Mouse (Mus musculus) forebrain, embryonic 11.5 days (tissue): ENCODE results near the gene Gchfr. TPM values are rescaled to one million over a fixed set of nuclear protein-coding genes. Genes with fewer than 3 reads are reported as not detected.

Experiments
- ATAC-seq: fragments of 200-750 bp; cut with Nextera tagmentation; replicated peaks from 2 replicates; pipeline ENCODE4 v1.8.0; 2017; ENCODE audit warnings: moderate TSS enrichment; ENCODE audit not compliant: low FRiP score
- DNase-seq: peaks from one replicate; pipeline ENCODE4 v3.0.0-alpha.2; 2017; ENCODE audit warnings: low spot score
- H3K27ac ChIP-seq: fragments of 300-500 bp; sonication (generic); 2 replicates; pipeline ENCODE4 v1.5.1; 2014; ENCODE audit warnings: low read depth, low read length
- H3K27me3 ChIP-seq: fragments of 300-500 bp; sonication (generic); 2 replicates; pipeline ENCODE4 v1.6.1; 2014; ENCODE audit warnings: mild to moderate bottlenecking, low read length, mixed read lengths; ENCODE audit not compliant: control insufficient read depth, insufficient read depth
- H3K36me3 ChIP-seq: fragments of 300-500 bp; sonication (generic); 2 replicates; pipeline ENCODE4 v1.6.1; 2014; ENCODE audit warnings: mild to moderate bottlenecking, low read length, moderate library complexity, mixed read lengths; ENCODE audit not compliant: control insufficient read depth, insufficient read depth
- H3K4me1 ChIP-seq: fragments of 300-500 bp; sonication (generic); replicated peaks from 2 replicates; pipeline ENCODE4 v1.6.1; 2014; ENCODE audit warnings: low read length, mixed read lengths; ENCODE audit not compliant: control insufficient read depth, insufficient read depth
- H3K4me2 ChIP-seq: fragments of 300-500 bp; sonication (generic); 2 replicates; pipeline ENCODE4 v1.6.1; 2014; ENCODE audit warnings: low read depth, mild to moderate bottlenecking, low read length, moderate library complexity, mixed read lengths; ENCODE audit not compliant: severe bottlenecking
- H3K4me3 ChIP-seq: fragments of 300-500 bp; sonication (generic); 2 replicates; pipeline ENCODE4 v1.5.1; 2014; ENCODE audit warnings: low read depth, low read length
- H3K9ac ChIP-seq: fragments of 300-500 bp; sonication (generic); 2 replicates; pipeline ENCODE4 v1.6.1; 2014; ENCODE audit warnings: low read length
- H3K9me3 ChIP-seq: fragments of 300-500 bp; sonication (generic); 2 replicates; pipeline ENCODE4 v1.6.1; 2016; ENCODE audit warnings: low read length, mixed read lengths; ENCODE audit not compliant: control insufficient read depth
- WGBS: fragments of 180-500 bp; shearing (Covaris S2); extraction: QIAGEN DNeasy Blood & Tissue Kit; methylation state at CpG from one replicate; pipeline ENCODE4 v1.1.7; 2014; 5-methylcytosine and 5-hydroxymethylcytosine counted together
- polyA plus RNA-seq: library from polyadenylated mRNA; unstranded; fragments of >200 nt; fragmentation: Nextera tagmentation; extraction: Ambion mirVana; gene quantifications from 2 replicates; pipeline ENCODE4 v1.2.1, GENCODE M21; 2014

The Gchfr gene
- polyA plus RNA-seq = 2.7 and 4.1 TPM in 2 replicates

DNA sequence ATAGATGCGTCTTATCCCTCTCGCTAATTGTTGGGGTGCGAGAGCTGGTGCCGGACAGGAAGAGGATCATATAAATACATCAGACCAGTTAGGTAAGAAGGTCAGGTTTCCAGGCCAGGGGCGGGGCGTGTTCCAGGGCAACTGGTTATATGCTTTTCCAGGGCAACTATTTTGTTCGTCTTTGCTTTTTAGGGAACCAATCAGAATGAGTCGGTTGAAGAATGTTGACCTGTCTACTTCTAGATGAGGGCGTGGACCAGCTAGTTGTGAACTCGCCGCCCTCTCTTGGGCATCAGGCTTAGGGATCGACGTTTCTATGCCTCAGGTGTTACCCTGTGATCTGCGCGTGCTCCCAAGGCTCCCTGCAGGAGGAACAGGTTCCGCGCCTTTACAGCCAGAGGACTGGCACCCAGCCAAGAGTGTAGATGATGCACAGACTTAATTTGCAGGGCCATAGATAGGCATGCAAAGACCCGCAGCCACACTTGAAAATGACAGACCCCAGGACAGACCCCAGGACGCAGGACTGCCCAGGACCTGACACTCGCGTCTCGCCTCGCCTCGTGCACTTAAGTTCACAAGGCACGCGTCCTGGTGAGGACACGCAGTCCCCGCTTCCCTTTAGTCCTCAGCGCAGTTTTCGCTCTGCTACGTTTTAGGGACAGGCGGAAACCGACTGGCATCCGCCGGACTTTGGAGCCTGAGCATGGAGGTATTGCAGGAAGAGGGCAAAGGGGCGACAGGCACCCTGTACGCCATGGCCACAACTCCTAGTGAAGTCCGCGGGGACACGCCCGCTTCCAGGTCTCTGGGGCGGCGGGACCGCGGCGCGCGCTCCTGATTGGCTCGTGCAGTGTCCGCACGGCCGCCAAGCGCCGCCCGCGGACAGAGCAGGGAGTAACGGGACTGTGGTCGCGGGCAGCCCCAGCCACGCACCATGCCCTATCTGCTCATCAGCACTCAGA, at the start of gene Gchfr:
Gene Gchfr (plus strand): TSS at position 873 of the 965 bp plus-strand sequence.
- peak; percentile 81 for DNase-seq
- peaks cover 11% of the 10 kb centered on the region; the same call in 1 of the 2 replicates for H3K4me1 ChIP-seq
- peak within 1 kb of the TSS; percentile 98 for H3K4me2 ChIP-seq
- under 1% methylated on average over 60 of the region's 60 CpGs for WGBS
- H3K27me3 ChIP-seq = peaks cover 20% of the 10 kb centered on the region
- H3K36me3 ChIP-seq = no peaks in the 10 kb centered on the region
- H3K27ac ChIP-seq = no peak within 1 kb of the TSS
- peak within 1 kb of the TSS; percentile 41 for H3K9ac ChIP-seq
- no peaks in the 10 kb centered on the region for H3K9me3 ChIP-seq
- peak within 1 kb of the TSS; percentile 46 for H3K4me3 ChIP-seq
- ATAC-seq = peak; percentile 87

DNA sequence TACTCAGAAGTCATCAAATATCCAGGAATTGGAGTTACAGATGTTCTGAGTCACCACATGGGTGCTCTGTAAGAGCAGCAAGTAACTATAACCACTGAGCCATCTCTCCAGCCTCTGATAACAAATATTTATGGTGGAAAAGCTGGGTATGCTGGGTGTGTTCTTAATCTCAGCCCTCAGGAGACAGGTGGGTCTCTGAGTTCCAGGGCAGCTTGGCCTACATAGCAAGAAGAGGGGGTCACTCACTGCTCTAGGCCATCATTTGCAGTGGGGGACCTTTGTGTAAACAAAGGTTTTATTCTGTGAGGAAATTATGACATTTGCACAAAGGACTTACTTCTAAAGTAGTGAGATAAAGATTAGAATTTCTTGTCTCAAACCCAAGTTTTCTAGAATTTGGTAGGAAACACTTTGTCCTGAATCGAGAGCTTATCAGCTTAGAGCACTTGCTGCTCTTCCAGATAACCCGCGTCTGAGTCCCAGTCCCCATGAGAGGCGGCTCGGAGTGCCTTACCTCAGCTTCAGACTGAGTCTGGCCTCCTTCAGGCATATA, 31.2 kb upstream of the Gchfr start:
- DNase-seq = no peak
- H3K4me1 ChIP-seq = no peaks in the 10 kb centered on the region
- WGBS = 80% methylated on average over 5 of the region's 5 CpGs
- peaks cover 12% of the 10 kb centered on the region; the same call in 1 of the 2 replicates for H3K36me3 ChIP-seq
- H3K4me2 ChIP-seq = no peak overlapping the region
- H3K9me3 ChIP-seq = no peaks in the 10 kb centered on the region
- no peak for ATAC-seq
- H3K27me3 ChIP-seq = no peaks in the 10 kb centered on the region
- H3K4me3 ChIP-seq = no peak overlapping the region
- H3K27ac ChIP-seq = no peak overlapping the region
- H3K9ac ChIP-seq = no peak overlapping the region

DNA sequence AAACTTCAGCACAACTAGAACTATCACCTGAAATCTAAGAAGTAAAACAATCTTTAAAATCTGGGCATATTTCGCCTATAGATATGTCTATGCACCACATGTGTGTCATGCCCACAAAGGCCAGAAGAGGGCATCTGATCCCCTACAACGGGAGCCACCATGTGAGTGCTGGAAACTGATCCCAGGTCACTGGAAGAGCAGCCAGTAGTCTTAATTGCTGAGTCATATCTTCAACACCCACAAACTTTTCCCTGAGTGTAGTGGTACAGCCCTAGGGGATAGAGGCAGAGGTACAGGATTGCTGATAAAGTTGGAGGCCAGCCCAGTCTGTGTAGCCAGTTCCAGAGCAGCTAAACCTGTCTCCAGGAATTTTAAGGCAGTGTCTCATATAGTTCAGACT, 22.4 kb upstream of the Gchfr start:
- ATAC-seq (no peak), DNase-seq (no peak)
- Histone ChIP-seq H3K9ac (no peak overlapping the region), H3K9me3 (peaks cover 3% of the 10 kb centered on the region), H3K4me3 (no peak overlapping the region), H3K27ac (no peak overlapping the region), H3K4me1 (no peaks in the 10 kb centered on the region), H3K27me3 (no peaks in the 10 kb centered on the region), H3K36me3 (peaks cover 11% of the 10 kb centered on the region), H3K4me2 (no peak overlapping the region)
- 79% methylated on average over 2 of the region's 2 CpGs for WGBS

DNA sequence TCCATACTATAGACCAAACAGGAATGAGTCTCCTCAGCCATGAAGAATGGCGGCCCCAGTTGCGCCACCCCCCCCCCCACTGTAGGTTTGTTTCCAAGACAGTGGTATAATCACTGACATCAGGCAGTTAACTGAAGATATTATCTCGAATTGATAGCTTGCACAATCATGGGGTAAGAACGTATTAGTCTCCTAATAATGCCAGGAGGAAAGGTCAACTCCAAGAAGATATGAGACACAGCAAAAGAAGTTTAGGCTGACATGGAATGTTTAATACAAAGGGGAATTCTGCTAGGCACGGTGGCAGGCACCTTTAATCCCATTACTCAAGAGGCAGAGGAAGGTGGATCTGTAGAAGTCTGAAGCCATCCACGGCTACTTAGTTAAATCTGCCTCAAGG, 21.1 kb upstream of the Gchfr start:
- H3K36me3 ChIP-seq = peaks cover 11% of the 10 kb centered on the region
- DNase-seq (no peak), ATAC-seq (no peak)
- H3K27ac ChIP-seq = no peak overlapping the region
- H3K4me3 ChIP-seq = no peak overlapping the region
- no peaks in the 10 kb centered on the region for H3K4me1 ChIP-seq
- no peak overlapping the region for H3K4me2 ChIP-seq
- H3K9me3 ChIP-seq = peaks cover 3% of the 10 kb centered on the region
- no peak overlapping the region for H3K9ac ChIP-seq
- 84% methylated on average over 6 of the region's 6 CpGs for WGBS
- H3K27me3 ChIP-seq = no peaks in the 10 kb centered on the region

DNA sequence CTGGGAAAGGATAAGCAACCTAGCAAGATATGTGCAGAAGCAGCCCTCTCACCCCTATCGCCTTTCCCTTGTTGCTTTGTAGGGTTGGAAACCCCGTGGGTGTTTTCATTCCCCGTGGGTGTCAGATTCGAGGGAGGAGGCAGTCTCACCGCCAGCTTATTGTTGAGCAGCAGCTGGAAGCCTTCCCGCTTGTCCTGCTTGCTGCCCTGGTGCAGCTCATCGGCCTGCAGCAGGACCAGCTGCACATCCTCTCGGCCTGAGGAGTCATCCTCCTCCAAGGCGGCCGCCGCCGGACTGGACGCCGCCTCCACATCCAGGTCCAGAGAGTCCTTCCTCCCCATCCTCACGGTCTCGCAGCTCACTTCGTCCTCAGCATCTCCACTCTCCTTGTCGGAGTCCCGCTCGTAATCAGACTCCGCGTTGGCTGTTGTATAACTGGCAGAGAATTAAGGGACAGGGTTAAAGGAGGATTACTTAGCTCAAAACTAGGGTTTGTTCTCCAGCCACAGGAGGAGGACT, 20.4 kb upstream of the Gchfr start:
- no peak overlapping the region for H3K4me3 ChIP-seq

GRCm38 (mm10) chr2:119147775-119148174, 19.8 kb upstream of the Gchfr start:
- Histone ChIP-seq H3K4me1 (no peaks in the 10 kb centered on the region), H3K27ac (no peak overlapping the region), H3K36me3 (peaks cover 9% of the 10 kb centered on the region), H3K4me2 (no peak overlapping the region), H3K9me3 (peaks cover 3% of the 10 kb centered on the region), H3K27me3 (no peaks in the 10 kb centered on the region), H3K4me3 (no peak overlapping the region), H3K9ac (no peak overlapping the region)
- WGBS = 97% methylated on average over 8 of the region's 8 CpGs
- no peak for ATAC-seq
- no peak for DNase-seq

More for the DNA sequence above, 20.4 kb upstream of the Gchfr start:
- Histone ChIP-seq H3K9me3 (peaks cover 3% of the 10 kb centered on the region), H3K36me3 (peaks cover 9% of the 10 kb centered on the region), H3K27me3 (no peaks in the 10 kb centered on the region), H3K4me2 (no peak overlapping the region), H3K4me1 (no peaks in the 10 kb centered on the region), H3K27ac (no peak overlapping the region), H3K9ac (no peak overlapping the region)
- no peak for DNase-seq
- 82% methylated on average over 22 of the region's 22 CpGs for WGBS
- ATAC-seq = no peak

- Histone ChIP-seq H3K4me2 (no peak overlapping the region), H3K9ac (no peak overlapping the region), H3K9me3 (no peaks in the 10 kb centered on the region), H3K36me3 (no peaks in the 10 kb centered on the region; the same call in 1 of the 2 replicates), H3K27me3 (no peaks in the 10 kb centered on the region), H3K4me1 (peaks cover 10% of the 10 kb centered on the region; the same call in 1 of the 2 replicates), H3K4me3 (no peak overlapping the region), H3K27ac (no peak overlapping the region)
- no peak for ATAC-seq
- 94% methylated on average over 6 of the region's 6 CpGs for WGBS
- DNase-seq = no peak
Measured at GRCm38 (mm10) chr2:119152255-119152654, 15.3 kb upstream of the Gchfr start.

DNA sequence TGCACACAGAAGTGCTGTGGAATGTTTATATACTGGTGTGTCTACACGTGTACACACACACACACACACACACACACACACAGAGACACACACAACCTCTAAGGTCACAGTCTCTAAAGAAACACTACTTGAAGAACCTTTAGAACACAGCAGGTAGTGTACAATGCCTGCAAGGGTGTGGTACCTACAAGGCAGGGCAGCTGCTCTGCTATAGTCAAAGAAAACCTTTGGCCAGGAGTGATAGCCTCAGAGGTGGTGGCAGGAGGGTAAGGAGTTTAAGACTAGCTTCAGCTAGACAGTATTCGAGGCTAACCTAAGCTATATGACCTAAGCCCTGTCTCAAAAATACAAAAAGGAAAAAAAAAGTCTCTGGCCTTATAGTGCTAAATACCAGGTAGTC, 12.9 kb upstream of the Gchfr start:
- Histone ChIP-seq H3K36me3 (no peaks in the 10 kb centered on the region; the same call in 1 of the 2 replicates), H3K4me3 (no peak overlapping the region), H3K9ac (no peak overlapping the region), H3K4me2 (no peak overlapping the region), H3K4me1 (peaks cover 13% of the 10 kb centered on the region; the same call in 1 of the 2 replicates), H3K27me3 (no peaks in the 10 kb centered on the region), H3K9me3 (no peaks in the 10 kb centered on the region), H3K27ac (no peak overlapping the region)
- ATAC-seq (no peak), DNase-seq (no peak)
- WGBS = 82% methylated on average over 2 of the region's 2 CpGs
